Mouse (Mus musculus): ENCODE measurements around the gene Zfp933.

GRCm38 (mm10) chr4:147884138-147884537 lies 36.0 kb upstream of the Zfp933 start:
- TF ChIP-seq CTCF (IDR thresholded peaks at IDR 0.05; ENCODE audit: insufficient read depth, low read depth, low read length) (no peak), POLR2A (IDR thresholded peaks at IDR 0.05; ENCODE audit: insufficient read depth, low read depth, low read length) (no peak)

Measured in olfactory bulb, adult 2 months (tissue).